Mouse (Mus musculus) heart, postnatal 0 days (tissue): ENCODE measurements at regions not wholly inside any gene's neighbourhood (a gene's known extent, or its start where the extent isn't known, plus 50 kb on each side); places are given as distances from the start of the nearest gene placed in this dataset.

ENCODE experiments used
- ATAC-seq: fragments of 200-750 bp; cut with Nextera tagmentation; 2 replicates; pipeline ENCODE4 v1.8.0; 2017; ENCODE audit warnings: low read depth, moderate number of reproducible peaks, moderate library complexity; ENCODE audit not compliant: insufficient read depth
- DNase-seq: peaks from one replicate; pipeline ENCODE4 v3.0.0-alpha.2; 2016; ENCODE audit warnings: low spot score
- H3K27ac ChIP-seq: fragments of 300-500 bp; sonication (generic); 2 replicates; pipeline ENCODE4 v1.5.1; 2014; ENCODE audit warnings: low read depth, mild to moderate bottlenecking
- H3K27me3 ChIP-seq: fragments of 300-500 bp; sonication (generic); 2 replicates; pipeline ENCODE4 v1.6.1; 2014; ENCODE audit warnings: low read length, mixed read lengths; ENCODE audit not compliant: control insufficient read depth, insufficient read depth
- H3K36me3 ChIP-seq: fragments of 300-500 bp; sonication (generic); replicated peaks from 2 replicates; pipeline ENCODE4 v1.6.1; 2014; ENCODE audit warnings: low read length, mixed read lengths; ENCODE audit not compliant: control insufficient read depth, insufficient read depth
- H3K4me1 ChIP-seq: fragments of 300-500 bp; sonication (generic); 2 replicates; pipeline ENCODE4 v1.6.1; 2014; ENCODE audit warnings: antibody characterized with exemption; ENCODE audit not compliant: control insufficient read depth, insufficient read depth
- H3K4me2 ChIP-seq: fragments of 300-500 bp; sonication (generic); 2 replicates; pipeline ENCODE4 v1.6.1; 2014; ENCODE audit warnings: low read depth, mild to moderate bottlenecking, low read length, moderate library complexity
- H3K4me3 ChIP-seq: fragments of 300-500 bp; sonication (generic); 2 replicates; pipeline ENCODE4 v1.5.1; 2014; ENCODE audit warnings: low read depth, low read length
- H3K9ac ChIP-seq: fragments of 300-500 bp; sonication (generic); replicated peaks from 2 replicates; pipeline ENCODE4 v1.6.1; 2014; ENCODE audit warnings: low read depth, low read length, mixed read lengths
- H3K9me3 ChIP-seq: fragments of 300-500 bp; sonication (generic); replicated peaks from 2 replicates; pipeline ENCODE4 v1.6.1; 2016; ENCODE audit warnings: low read length; ENCODE audit not compliant: control insufficient read depth
- CTCF ChIP-seq: IDR thresholded peaks from 2 replicates; pipeline ENCODE4 v1.5.1; 2016; ENCODE audit warnings: antibody characterized with exemption, control low read depth, low read depth
- EP300 ChIP-seq: IDR thresholded peaks from 2 replicates; pipeline ENCODE4 v1.6.1; 2016; ENCODE audit warnings: antibody characterized with exemption, low read depth
- WGBS: fragments of 180-500 bp; shearing (Covaris S2); extraction: QIAGEN DNeasy Blood & Tissue Kit; methylation state at CpG from one replicate; pipeline ENCODE4 v1.1.7; 2014; 5-methylcytosine and 5-hydroxymethylcytosine counted together

- no peak overlapping the region for H3K4me2 ChIP-seq
- TF ChIP-seq EP300, result no peak
- no peak overlapping the region for H3K9ac ChIP-seq
- no peaks in the 10 kb centered on the region for H3K4me1 ChIP-seq
- WGBS, result 69% methylated on average over 4 of the region's 4 CpGs
- H3K27me3 ChIP-seq, result no peaks in the 10 kb centered on the region
- no peak overlapping the region for H3K27ac ChIP-seq
- no peaks in the 10 kb centered on the region for H3K9me3 ChIP-seq
- no peak for ATAC-seq
- DNase-seq, result no peak
- no peak overlapping the region for H3K4me3 ChIP-seq
- H3K36me3 ChIP-seq, result no peaks in the 10 kb centered on the region
Observed at GRCm38 (mm10) chr1:177648974-177649373, 80.6 kb upstream of the 1700016C15Rik start.

GRCm38 (mm10) chr1:177651219-177651618, 78.4 kb upstream of the 1700016C15Rik start:
- Histone ChIP-seq H3K9ac (no peak overlapping the region), H3K9me3 (no peaks in the 10 kb centered on the region), H3K27ac (no peak overlapping the region), H3K4me1 (no peaks in the 10 kb centered on the region), H3K4me2 (no peak overlapping the region), H3K36me3 (no peaks in the 10 kb centered on the region), H3K27me3 (no peaks in the 10 kb centered on the region), H3K4me3 (no peak overlapping the region)
- TF ChIP-seq CTCF, result no peak
- no peak for TF ChIP-seq EP300
- WGBS, result 50% methylated on average over 5 of the region's 5 CpGs
- no peak for DNase-seq
- no peak for ATAC-seq

GRCm38 (mm10) chr1:177663163-177663562, 66.5 kb upstream of the 1700016C15Rik start:
- no peaks in the 10 kb centered on the region for H3K36me3 ChIP-seq
- H3K4me3 ChIP-seq, result no peak overlapping the region
- 61% methylated on average over 7 of the region's 7 CpGs for WGBS
- H3K4me2 ChIP-seq, result no peak overlapping the region
- no peak for TF ChIP-seq EP300
- TF ChIP-seq CTCF, result no peak
- no peak overlapping the region for H3K9ac ChIP-seq
- no peaks in the 10 kb centered on the region for H3K9me3 ChIP-seq
- no peaks in the 10 kb centered on the region for H3K27me3 ChIP-seq
- no peak overlapping the region for H3K27ac ChIP-seq
- DNase-seq, result no peak
- no peaks in the 10 kb centered on the region for H3K4me1 ChIP-seq
- ATAC-seq, result no peak

GRCm38 (mm10) chr1:177667041-177667791, 62.4 kb upstream of the 1700016C15Rik start:
- H3K9me3 ChIP-seq, result no peaks in the 10 kb centered on the region
- no peak for ATAC-seq
- H3K4me3 ChIP-seq, result no peak overlapping the region
- H3K4me2 ChIP-seq, result no peak overlapping the region
- no peak overlapping the region for H3K9ac ChIP-seq
- H3K27me3 ChIP-seq, result no peaks in the 10 kb centered on the region
- TF ChIP-seq CTCF (no peak), EP300 (no peak)
- no peak overlapping the region for H3K27ac ChIP-seq
- no peaks in the 10 kb centered on the region for H3K4me1 ChIP-seq
- WGBS, result 80% methylated on average over 8 of the region's 8 CpGs
- no peaks in the 10 kb centered on the region for H3K36me3 ChIP-seq
- DNase-seq, result no peak

GRCm38 (mm10) chr1:177670576-177670975, 59.0 kb upstream of the 1700016C15Rik start:
- H3K4me1 ChIP-seq, result no peaks in the 10 kb centered on the region
- H3K27me3 ChIP-seq, result no peaks in the 10 kb centered on the region
- DNase-seq (no peak), ATAC-seq (no peak)
- no peak overlapping the region for H3K9ac ChIP-seq
- no peaks in the 10 kb centered on the region for H3K36me3 ChIP-seq
- 75% methylated on average over 1 of the region's 1 CpGs for WGBS
- no peak overlapping the region for H3K27ac ChIP-seq
- H3K4me2 ChIP-seq, result no peak overlapping the region
- no peak for TF ChIP-seq CTCF
- TF ChIP-seq EP300, result no peak
- H3K4me3 ChIP-seq, result no peak overlapping the region
- H3K9me3 ChIP-seq, result no peaks in the 10 kb centered on the region

GRCm38 (mm10) chr1:177676657-177677056, 53.0 kb upstream of the 1700016C15Rik start:
- H3K4me2 ChIP-seq, result no peak overlapping the region
- WGBS, result 82% methylated on average over 5 of the region's 5 CpGs
- no peak overlapping the region for H3K4me3 ChIP-seq
- H3K27me3 ChIP-seq, result no peaks in the 10 kb centered on the region
- no peaks in the 10 kb centered on the region for H3K9me3 ChIP-seq
- H3K36me3 ChIP-seq, result no peaks in the 10 kb centered on the region
- ATAC-seq (no peak), DNase-seq (no peak)
- no peaks in the 10 kb centered on the region for H3K4me1 ChIP-seq
- no peak overlapping the region for H3K9ac ChIP-seq
- H3K27ac ChIP-seq, result no peak overlapping the region
- TF ChIP-seq EP300, result no peak
- no peak for TF ChIP-seq CTCF
